8 mouse cellular contexts compared by ENCODE assay signal in genomic region chr7:90030486-90031250, GRCm38 (mm10). TPM values are rescaled to one million over a fixed set of nuclear protein-coding genes. Genes with fewer than 3 reads are reported as not detected.
DNase-seq lines count a peak whose midpoint lies in the region; ATAC-seq lines count a peak whose summit lies in the region.

No protein-coding gene starts in this region.

- no peaks in the 10 kb centered on the region for H3K9me3 ChIP-seq in kidney, embryonic 14.5 days (ENCODE audit: control insufficient read depth, low read length)
- H3K9me3 ChIP-seq in embryonic facial prominence, embryonic 12.5 days, result no peaks in the 10 kb centered on the region
- H3K9me3 ChIP-seq in intestine, embryonic 14.5 days (ENCODE audit: control insufficient read depth, low read length), result no peaks in the 10 kb centered on the region
- no peaks in the 10 kb centered on the region for H3K9me3 ChIP-seq in midbrain, embryonic 14.5 days (ENCODE audit: control insufficient read depth, low read length)

- H3K9ac ChIP-seq in kidney, embryonic 14.5 days (ENCODE audit: low read depth, low read length), result no peak overlapping the region
- H3K9ac ChIP-seq in embryonic facial prominence, embryonic 12.5 days, result no peak overlapping the region
- peak overlapping the region; percentile 20; the same call in 1 of the 2 replicates for H3K9ac ChIP-seq in intestine, embryonic 14.5 days (ENCODE audit: low read length)
- H3K9ac ChIP-seq in midbrain, embryonic 14.5 days (replicated peaks; ENCODE audit: low read length), result no peak overlapping the region

- H3K27me3 ChIP-seq in kidney, embryonic 14.5 days (ENCODE audit: control insufficient read depth, insufficient read depth, low read length), result no peaks in the 10 kb centered on the region
- H3K27me3 ChIP-seq in embryonic facial prominence, embryonic 12.5 days, result no peaks in the 10 kb centered on the region
- no peaks in the 10 kb centered on the region for H3K27me3 ChIP-seq in intestine, embryonic 14.5 days (replicated peaks; ENCODE audit: control insufficient read depth, insufficient read depth, low read length)
- H3K27me3 ChIP-seq in midbrain, embryonic 14.5 days (ENCODE audit: control insufficient read depth, insufficient read depth, low read length), result no peaks in the 10 kb centered on the region

- no peaks in the 10 kb centered on the region for H3K36me3 ChIP-seq in kidney, embryonic 14.5 days (ENCODE audit: control insufficient read depth, insufficient read depth, low read length)
- H3K36me3 ChIP-seq in embryonic facial prominence, embryonic 12.5 days, result no peaks in the 10 kb centered on the region
- H3K36me3 ChIP-seq in intestine, embryonic 14.5 days (ENCODE audit: control insufficient read depth, insufficient read depth, low read length), result no peaks in the 10 kb centered on the region
- no peaks in the 10 kb centered on the region for H3K36me3 ChIP-seq in midbrain, embryonic 14.5 days (ENCODE audit: control insufficient read depth, insufficient read depth, low read length)

- H3K4me2 ChIP-seq in kidney, embryonic 14.5 days (replicated peaks; ENCODE audit: low read depth, low read length), result no peak overlapping the region
- H3K4me2 ChIP-seq in embryonic facial prominence, embryonic 12.5 days (replicated peaks), result peak overlapping the region; percentile 29
- peak overlapping the region; percentile 20 for H3K4me2 ChIP-seq in intestine, embryonic 14.5 days (ENCODE audit: low read length)
- no peak overlapping the region for H3K4me2 ChIP-seq in midbrain, embryonic 14.5 days (ENCODE audit: low read length)

- H3K27ac ChIP-seq in kidney, embryonic 14.5 days (ENCODE audit: low read depth, low read length), result peak overlapping the region; percentile 32; the same call in 1 of the 2 replicates
- peak overlapping the region; percentile 66 for H3K27ac ChIP-seq in embryonic facial prominence, embryonic 12.5 days
- H3K27ac ChIP-seq in intestine, embryonic 14.5 days (ENCODE audit: low read depth), result peak overlapping the region; percentile 72
- peak overlapping the region; percentile 82 for H3K27ac ChIP-seq in midbrain, embryonic 14.5 days (replicated peaks; ENCODE audit: low read depth, low read length)

- no peak for ATAC-seq in kidney, embryonic 14.5 days (ENCODE audit: low FRiP score, low TSS enrichment)
- no peak for ATAC-seq in embryonic facial prominence, embryonic 12.5 days (ENCODE audit: insufficient number of reproducible peaks, insufficient read depth, low FRiP score, low TSS enrichment)
- ATAC-seq in intestine, embryonic 14.5 days (replicated peaks; ENCODE audit: low FRiP score, low TSS enrichment, low read depth), result no peak
- no peak for ATAC-seq in midbrain, embryonic 14.5 days (ENCODE audit: low FRiP score, low TSS enrichment)

- no peak overlapping the region for H3K4me3 ChIP-seq in kidney, embryonic 14.5 days (ENCODE audit: low read length)
- no peak overlapping the region for H3K4me3 ChIP-seq in embryonic facial prominence, embryonic 12.5 days
- no peak overlapping the region for H3K4me3 ChIP-seq in intestine, embryonic 14.5 days (ENCODE audit: low read depth, low read length)
- H3K4me3 ChIP-seq in midbrain, embryonic 14.5 days (replicated peaks; ENCODE audit: low read depth, low read length), result no peak overlapping the region

- peaks cover 20% of the 10 kb centered on the region; the same call in 1 of the 2 replicates for H3K4me1 ChIP-seq in kidney, embryonic 14.5 days (ENCODE audit: control insufficient read depth, insufficient read depth, low read length)
- H3K4me1 ChIP-seq in embryonic facial prominence, embryonic 12.5 days, result peaks cover 21% of the 10 kb centered on the region
- peaks cover 26% of the 10 kb centered on the region for H3K4me1 ChIP-seq in intestine, embryonic 14.5 days (replicated peaks; ENCODE audit: control insufficient read depth, insufficient read depth, low read length)
- H3K4me1 ChIP-seq in midbrain, embryonic 14.5 days (ENCODE audit: control insufficient read depth, insufficient read depth, low read length), result peaks cover 13% of the 10 kb centered on the region

- 72% methylated on average over 6 of the region's 6 CpGs for WGBS in kidney, embryonic 14.5 days
- 76% methylated on average over 6 of the region's 6 CpGs for WGBS in embryonic facial prominence, embryonic 12.5 days
- WGBS in intestine, embryonic 14.5 days, result 47% methylated on average over 6 of the region's 6 CpGs
- WGBS in midbrain, embryonic 14.5 days, result 92% methylated on average over 6 of the region's 6 CpGs

- no peak for DNase-seq in kidney, adult 11 months
- no peak for DNase-seq in intestine, embryonic 14.5 days (ENCODE audit: low spot score)
- DNase-seq in midbrain, embryonic 14.5 days, result no peak
- DNase-seq in left cerebral cortex, adult 11 months (ENCODE audit: low spot score), result no peak
- no peak for DNase-seq in layer of hippocampus, adult 11-12 months (ENCODE audit: low spot score)
- no peak for DNase-seq in spleen, adult 12 weeks (ENCODE audit: low spot score)

RNA-seq across cellular contexts. Expression of gene Eed, which starts 49.9 kb away (rescaled TPM):
- polyA plus RNA-seq in kidney, embryonic 14.5 days (2014; fragmentation: Nextera tagmentation; extraction: Ambion mirVana), result 86.1 and 95.1 TPM in 2 replicates
- polyA plus RNA-seq in embryonic facial prominence, embryonic 12.5 days (2016; fragmentation: Nextera tagmentation; extraction: Ambion mirVana), result 91.2 and 95.5 TPM in 2 replicates
- polyA plus RNA-seq in intestine, embryonic 14.5 days (2014; fragmentation: Nextera tagmentation; extraction: Ambion mirVana), result 71.0 and 81.5 TPM in 2 replicates
- 29.2 and 32.9 TPM in 2 replicates for polyA plus RNA-seq in midbrain, embryonic 14.5 days (2014; fragmentation: Nextera tagmentation; extraction: Ambion mirVana)

Comparison
In these comparisons a context has a peak if more than half of its experiments do, and no peak if none do; other contexts are left out.
1. H3K27ac ChIP-seq: peak in every context shown above with its lines; median percentile 82 in midbrain, embryonic 14.5 days; 72 in intestine, embryonic 14.5 days; 66 in embryonic facial prominence, embryonic 12.5 days; 32 in kidney, embryonic 14.5 days.
2. H3K4me2 ChIP-seq: peak in embryonic facial prominence, embryonic 12.5 days (single experiment) and intestine, embryonic 14.5 days (single experiment); none in kidney, embryonic 14.5 days (single experiment) and midbrain, embryonic 14.5 days (single experiment).